Mouse (Mus musculus) liver, postnatal 0 days (tissue): ENCODE measurements around the gene Tmem86b.

ENCODE experiments used
- CTCF ChIP-seq: sonication (generic); IDR thresholded peaks from 2 replicates; pipeline ENCODE4 v1.5.1; 2016; ENCODE audit warnings: antibody characterized with exemption, low read depth
- EP300 ChIP-seq: IDR thresholded peaks from 2 replicates; pipeline ENCODE4 v1.6.1; 2016; ENCODE audit warnings: antibody characterized with exemption, low read depth, mild to moderate bottlenecking

DNA sequence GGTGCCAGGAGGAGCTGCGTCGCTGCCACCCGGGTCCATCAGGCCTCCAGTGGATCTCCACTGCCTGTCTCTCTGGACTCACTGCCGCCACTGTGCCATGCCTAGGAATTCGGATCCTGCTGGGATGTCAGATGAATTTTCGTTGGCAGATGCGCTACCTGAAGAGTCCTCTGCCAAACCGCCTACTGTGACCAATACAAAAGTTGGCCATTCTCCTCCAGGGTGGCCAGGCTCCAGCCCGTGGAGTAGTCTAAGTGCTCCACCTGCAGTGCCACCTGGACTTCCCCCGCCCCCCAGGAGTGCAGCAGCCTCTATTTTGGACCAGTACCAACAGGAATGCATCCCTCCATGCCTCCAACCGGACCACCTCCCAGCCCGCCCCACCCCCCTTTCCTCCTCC, 19.7 kb downstream of the Tmem86b start:
- TF ChIP-seq EP300 (no peak), CTCF (no peak)
